Mouse (Mus musculus) common myeloid progenitor, adult 5-6 weeks (primary cell): ENCODE results near the gene Fam20a. TPM values are rescaled to one million over a fixed set of nuclear protein-coding genes. Genes with fewer than 3 reads are reported as not detected.
A peak's percentile ranks its signal among the peaks of the same experiment; 100 is the strongest.

Experiments used
- ATAC-seq: replicated peaks from 2 replicates; pipeline ENCODE4 v1.8.0; 2016; ENCODE audit warnings: low read depth, mild to moderate bottlenecking, moderate TSS enrichment, inconsistent platforms; ENCODE audit not compliant: poor library complexity, severe bottlenecking
- total RNA-seq: library from RNA; stranded (forward); fragments of 200-1000, 187-1606 nt; gene quantifications from 2 replicates; pipeline ENCODE4 v1.2.3, GENCODE M21; 2017

Gene Fam20a
- total RNA-seq, 1 experiment from 2014 or later, result not detected

DNA sequence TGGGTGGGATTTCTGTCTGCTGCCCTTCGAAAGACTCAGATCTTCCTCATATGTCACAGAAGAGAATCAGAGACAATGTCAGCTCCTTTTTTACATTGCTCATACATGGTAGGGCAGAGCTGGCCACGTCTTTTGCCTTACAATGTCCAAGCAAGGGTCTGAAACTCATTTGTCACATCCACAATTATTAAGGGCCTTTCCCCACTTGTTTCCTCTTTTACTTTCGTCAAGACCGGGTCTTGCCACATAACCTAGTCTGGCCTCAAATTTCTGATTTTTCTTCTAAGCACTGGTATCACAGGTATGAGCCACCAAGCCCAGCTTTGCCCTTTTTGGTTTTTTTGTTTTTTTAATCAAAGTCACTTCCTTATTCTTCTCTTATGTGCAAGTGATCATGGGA lies 25.6 kb downstream of the Fam20a start:
- ATAC-seq, result peak; percentile 29

DNA sequence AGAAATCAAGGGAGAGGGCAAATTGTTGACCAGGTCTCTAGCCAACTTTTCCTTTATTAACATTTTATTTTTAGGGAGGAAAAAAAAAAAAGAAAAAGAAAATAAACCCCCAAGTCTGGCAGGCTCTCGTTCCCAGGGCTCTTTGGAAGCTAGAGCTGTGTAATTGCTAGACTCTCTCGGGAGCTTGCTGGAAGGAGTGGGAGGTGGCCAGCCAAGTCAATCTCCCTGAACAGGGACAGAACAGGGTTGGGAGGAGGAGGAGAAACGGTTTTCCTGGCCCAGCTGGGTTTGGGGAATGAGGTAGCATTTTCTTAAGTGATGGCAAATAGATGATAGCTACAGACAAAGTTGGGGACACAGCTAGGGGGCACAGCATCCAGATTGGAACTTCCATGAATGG lies 29.3 kb downstream of the Fam20a start:
- ATAC-seq, result no peak

DNA sequence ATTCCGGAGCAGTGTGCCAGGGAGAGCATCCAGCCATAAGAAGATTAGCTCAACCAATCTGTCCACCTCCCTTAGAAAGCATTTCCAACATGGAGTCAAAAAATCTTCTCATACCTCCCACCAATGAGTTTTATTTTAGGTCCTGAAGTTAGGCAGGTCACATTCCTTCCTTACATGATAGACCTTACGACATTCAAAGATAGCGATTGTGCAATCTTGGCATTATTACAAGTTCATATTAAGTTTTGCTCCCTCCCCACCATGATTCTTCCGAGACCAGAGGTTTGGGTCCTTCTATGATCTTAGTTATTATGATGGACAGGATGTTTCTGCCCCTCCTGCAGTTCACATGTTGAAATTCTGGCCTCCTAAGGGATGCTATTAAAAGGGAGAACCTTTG lies 32.5 kb downstream of the Fam20a start:
- no peak for ATAC-seq

DNA sequence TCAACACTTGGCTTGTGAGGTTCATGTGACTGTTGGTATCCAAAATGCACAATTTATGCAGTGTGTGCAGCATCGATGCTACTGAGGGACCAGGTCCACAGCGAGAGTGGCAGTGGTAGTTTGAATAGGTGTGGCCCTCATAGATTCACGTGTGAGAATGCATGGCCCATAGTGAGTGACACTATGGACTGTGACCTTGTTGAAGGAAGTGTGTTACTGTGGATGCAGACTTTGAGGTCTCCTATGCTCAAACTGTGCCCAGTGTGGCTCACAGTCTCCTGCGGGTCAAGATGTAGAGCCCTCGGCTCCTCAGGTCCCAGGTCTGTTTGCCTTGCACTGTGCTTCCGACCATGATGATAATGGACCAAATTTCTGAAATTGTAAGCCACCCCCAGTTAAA lies 39.9 kb downstream of the Fam20a start:
- ATAC-seq, result no peak

DNA sequence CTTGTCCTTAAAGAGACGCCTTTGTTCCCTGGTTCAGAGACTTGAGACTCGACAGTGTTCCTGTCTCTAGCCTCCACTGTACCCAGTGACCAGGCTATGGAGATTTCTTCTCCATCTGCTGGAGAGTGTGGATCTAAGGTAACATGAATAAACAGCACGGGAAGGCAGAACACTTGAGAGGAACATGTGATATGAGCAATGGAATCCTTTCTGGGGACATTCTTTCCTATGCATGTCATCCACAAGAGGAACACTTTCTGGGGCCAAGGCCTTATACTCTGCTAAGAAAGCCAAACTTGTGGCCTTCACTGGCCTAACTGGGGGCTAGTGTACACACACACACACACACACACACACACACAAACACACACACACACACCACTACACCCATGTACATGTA lies 40.5 kb downstream of the Fam20a start:
- no peak for ATAC-seq

DNA sequence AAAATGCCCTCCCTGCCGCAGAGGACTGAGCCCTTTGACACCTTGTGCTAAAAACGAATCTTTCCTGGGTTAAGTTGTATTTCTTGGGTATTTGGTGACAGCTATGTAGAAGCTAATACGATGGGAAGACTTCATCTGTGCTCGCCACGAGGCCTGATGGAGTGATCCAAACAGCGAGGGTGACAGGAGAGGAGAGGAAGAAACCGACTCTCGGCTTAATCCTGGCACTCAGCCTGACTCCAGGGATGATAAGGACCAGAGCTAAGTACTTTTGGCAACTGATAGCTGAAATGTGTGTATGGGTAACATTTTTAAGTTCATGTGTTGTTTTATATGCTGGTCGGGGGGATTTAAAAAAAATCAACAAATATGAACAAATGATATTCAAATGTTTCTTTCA lies 41.1 kb downstream of the Fam20a start:
- no peak for ATAC-seq

DNA sequence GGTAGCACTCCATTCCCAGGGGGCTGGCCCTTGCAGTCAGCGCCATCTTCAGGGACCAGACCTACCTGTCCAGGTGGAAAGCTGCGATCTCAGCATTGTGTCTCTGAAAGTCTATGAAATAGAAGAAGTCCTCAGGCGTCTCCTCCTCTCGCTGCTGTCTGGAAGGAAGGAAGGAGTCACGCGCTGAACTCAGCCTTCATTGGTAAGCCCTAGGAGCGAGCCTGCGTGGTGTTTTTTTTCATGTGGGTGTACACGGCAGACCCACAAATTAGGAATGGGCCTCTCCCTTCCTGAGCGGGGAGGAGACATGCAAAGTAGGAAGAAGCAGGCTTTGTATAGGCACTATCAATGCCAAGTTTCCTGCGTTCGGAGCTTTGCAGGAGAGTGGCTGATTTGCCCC lies 43.8 kb downstream of the Fam20a start:
- 0 out of 2 replicates have a peak, but pooled peaks have one; percentile 28 for ATAC-seq

DNA sequence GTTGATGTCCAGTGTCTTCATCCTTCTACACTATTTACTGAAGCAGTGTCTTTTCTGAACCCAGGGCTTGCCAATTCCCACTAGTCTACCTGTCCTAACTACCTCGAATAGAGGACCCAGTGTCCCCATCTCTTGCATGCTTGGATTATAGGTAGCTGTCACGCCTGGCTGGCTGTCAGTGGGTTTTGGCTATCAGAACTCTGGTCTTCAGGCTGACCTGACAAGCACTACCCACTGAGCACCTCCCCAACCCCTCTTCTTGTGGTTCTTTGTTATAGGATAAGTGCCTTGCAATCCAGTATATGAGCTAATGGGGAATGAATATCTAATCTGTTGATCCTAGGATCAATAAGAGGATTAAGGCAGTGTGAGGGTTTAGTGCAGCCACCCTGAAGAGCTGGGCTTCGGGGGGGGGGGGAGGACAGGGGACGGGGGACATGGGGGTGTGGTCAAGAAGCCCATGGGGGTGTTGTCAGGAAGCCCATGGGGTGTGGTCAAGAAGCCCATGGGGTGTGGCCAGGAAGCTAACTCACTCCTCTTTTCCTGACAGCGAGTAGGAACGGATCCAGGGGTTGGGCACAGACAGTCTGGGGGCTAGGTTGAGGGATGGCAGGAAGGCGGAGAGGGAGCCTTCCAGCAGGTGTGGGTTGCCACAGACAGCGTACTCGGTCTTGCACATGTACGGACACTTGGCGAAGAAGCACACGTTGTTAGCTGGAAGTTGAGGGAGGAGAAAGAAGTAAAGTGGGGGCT lies 45.3 kb downstream of the Fam20a start:
- no peak for ATAC-seq

DNA sequence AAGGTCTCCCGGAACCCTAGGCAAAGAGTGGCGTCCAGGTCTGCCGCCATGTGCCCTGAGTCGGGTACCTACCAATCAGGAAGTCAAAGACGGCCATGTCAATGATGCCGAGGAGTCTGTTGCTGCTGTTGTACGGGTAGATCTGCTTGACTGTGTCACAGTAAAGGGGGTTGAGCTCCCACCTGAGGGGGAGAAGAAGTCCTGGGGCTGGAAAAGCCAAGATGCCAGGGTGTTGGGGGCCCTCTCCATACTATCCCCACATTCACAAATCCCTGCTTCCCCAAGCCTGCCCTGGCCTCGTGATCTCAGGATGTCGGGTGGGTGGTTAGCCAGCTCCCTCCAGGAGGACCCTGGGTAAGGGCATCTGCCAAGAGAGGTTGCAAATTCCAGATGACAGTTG lies 46.3 kb downstream of the Fam20a start:
- no peak for ATAC-seq

DNA sequence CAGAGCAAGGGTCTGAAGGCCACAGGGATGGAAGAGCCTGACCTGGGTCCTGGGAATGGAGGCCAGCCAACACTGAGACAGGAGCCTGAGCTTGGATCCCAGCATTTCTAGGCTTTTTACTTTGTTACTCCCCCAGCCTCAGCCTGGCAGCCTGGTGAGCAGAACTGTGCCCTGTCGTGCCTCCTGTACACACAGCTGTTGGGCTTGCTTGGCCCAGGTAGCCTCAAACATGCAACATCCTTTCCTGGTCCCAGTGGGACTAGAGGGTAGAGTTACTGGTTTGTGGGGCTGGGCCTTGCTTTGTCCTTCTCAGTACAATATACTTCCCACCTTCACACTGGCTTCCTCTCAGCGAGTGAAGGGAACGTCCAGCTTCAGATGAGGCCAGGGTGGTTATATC lies 46.9 kb downstream of the Fam20a start:
- ATAC-seq, result no peak

DNA sequence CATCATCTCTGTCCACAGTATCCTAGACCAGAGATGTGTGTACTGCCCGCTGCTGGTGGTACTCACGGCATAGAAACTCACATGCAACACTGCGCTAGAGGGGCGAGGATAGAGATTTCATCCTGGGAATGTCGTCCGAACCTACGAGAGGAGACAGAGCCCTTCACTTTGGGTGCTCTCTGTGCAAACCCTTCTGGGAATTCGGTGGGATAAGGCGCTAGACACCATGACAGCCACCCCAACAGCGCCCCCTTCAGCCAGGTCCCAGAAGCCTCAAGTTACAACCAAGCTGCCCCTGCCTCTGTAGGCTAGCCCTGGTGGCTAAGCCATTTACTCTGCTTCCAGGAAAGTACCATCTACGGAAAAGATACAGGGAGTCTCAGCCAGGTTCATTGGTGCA lies 47.5 kb downstream of the Fam20a start:
- no peak for ATAC-seq

DNA sequence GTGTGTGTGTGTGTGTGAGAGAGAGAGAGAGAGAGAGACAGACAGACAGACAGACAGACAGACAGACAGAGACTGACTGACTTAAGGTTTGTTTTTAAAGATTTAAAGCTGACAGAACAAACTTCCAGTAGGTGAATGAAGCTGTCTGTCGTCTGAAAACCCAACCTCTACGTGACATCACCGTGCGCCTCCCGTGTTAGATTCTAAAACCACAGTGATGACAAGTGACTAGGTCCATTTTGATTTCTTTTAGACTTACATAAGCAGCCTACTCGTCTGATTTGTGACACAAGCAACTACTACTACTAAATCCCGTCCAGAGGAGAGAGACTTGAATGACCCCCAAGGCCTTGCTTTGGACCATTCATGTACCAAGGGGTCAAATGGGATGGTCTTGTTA lies 48.3 kb downstream of the Fam20a start:
- ATAC-seq, result no peak

DNA sequence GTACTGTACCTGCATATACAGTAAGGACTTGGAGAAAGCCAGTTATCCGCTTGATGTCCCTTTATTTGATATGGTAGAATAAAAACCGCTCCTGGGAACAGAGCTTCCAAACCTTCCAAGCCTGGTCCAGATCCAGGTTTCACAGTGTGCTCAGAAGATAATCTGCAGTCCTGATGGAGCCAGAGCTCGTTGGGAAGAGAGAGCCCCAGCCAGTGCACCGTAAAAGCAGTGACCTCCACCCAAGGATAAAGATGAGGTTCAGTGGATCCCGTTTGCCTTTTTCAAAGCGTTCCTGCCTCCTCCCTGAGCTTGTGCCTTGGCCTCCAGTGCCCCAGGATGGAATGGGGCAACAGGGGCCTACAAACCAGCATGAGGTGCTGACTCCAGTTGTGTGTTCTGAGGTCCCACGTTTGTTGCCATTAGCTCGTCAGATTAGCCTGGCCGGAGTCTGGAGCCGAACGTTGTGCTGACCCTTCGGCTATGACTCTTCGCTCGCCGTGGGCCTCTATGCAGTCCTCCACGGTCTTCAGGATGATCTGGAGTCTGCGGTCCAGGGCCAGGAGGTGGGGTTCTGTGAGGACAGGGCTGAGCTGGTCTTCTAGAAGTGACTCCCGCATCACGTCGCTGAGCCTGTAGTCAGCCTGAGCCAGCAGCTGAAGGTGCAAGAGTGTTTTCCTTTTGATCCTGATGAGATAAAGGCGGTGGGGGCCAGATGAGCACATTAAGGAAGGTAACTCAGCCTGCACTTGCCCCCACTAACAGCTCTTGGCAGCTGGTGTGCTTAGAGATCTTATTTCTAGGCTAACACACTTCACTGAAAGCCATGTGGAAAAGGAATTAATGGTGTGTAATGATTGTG lies 49.0 kb downstream of the Fam20a start:
- ATAC-seq, result no peak

DNA sequence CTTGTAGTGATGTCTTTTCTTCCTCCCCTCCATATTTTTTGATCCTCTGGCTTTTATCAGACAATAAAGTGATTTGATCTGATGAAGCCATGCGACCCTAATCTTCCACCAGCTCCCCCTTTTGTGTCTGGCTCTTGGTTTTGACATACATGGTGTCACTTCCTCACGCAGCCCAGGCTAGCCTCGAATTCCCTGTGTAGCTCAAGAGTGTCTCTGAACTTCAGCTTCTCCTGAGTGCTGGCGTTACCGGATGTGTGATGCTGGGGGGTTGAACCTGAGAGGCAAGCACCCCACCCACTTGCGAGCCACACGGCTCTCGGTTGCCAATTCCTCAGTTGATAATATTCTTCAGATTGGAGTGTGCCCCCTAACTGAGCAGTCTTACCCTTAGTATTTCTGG lies 49.7 kb downstream of the Fam20a start:
- ATAC-seq, result no peak

DNA sequence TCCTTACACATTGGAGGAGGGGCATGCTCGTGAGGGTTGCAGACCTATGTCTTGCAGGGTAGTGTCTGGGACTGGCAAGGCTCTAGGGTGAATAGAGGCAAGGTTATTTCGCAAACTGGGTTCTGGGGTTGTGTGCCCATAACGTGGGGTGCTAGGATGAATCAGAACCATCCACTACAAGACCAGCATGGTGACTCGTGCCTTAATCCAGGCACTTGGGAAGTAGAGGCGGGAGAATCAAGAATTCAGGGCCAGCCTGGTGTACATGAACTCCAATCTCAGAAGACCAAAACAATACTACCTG lies 50.1 kb downstream of the Fam20a start:
- no peak for ATAC-seq

DNA sequence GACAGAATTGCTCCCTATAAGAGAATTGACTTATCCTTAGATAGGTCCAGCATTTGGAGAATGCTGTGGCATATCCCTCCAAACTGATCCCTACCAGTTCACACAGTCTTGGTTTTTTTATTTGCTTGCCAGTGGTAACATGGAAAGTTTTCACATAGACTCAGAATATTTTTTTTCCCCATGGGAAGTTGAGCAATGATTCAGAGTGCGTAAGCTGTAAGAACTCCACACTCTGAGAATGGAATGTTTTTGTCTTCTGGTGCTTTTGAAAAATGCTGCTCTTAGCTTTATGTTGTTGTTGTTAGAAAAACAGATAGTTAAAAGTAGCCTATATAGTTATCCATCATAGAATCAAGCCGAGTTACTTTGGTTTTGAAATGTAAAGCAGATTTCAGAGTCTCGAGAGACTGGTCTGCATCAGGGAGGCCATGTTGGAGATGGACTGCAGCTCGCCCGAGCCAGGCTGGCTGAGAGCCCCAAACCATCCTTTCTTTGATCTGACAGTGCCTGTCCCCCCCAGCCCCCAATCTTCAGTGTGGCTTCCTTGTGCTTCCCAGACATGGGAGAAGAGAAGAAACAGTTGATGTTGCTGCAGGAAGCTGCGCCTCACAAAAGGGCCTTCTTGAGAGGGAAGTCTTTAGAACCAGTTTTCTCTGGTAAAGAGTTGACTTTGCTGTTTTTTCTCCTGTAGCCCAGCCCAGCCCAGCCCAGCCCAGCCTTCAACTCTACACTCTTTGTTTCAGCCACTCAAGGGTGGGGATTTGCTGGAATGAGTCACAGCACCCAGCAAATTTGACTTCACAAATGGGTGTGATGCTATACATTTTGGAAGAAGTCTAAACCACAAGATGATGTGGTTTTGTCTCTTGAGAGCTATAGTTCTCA lies 50.7 kb downstream of the Fam20a start:
- ATAC-seq, result no peak

DNA sequence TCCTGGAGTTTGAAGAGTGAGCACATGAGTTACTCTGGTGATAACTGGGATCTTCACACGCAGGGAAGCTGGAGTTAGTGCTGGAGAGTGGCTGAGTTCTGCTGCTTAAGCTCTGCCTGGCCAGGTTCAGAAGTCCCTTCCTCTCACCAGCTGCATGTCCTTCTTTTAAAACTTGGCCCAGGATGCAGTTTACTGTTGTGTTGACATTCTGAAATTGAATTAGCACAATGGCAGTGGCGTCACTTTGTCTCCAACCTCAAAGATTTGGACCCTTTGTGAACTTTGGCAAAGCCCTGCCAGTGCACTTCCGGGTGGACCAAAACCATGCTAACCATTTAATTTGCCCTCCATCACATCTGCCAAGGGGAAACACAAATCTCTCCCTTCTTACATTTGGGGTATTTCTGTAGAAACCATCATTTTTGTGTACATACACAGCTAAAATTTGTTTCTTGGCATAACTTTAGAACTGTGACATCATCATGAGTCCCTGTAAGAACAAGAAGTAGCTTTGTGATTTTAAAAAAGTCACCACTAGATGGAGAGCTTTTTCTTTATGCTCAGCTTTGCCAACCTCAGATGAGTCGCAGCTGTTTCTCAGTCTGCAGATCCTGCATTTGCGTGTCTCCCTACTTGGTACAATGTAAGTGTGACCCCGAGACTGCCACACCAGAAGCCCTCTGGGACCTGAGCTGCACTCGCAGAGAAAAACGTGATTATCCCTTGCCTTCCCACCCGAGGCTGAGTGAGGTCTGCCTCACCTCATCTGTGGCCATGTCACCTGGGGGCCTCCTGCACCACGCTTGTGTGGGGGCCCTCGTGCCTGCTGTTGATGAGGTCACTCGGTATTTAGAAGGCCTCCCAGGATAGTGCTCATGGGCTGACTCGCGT lies 51.8 kb downstream of the Fam20a start:
- peak; percentile 57 for ATAC-seq

DNA sequence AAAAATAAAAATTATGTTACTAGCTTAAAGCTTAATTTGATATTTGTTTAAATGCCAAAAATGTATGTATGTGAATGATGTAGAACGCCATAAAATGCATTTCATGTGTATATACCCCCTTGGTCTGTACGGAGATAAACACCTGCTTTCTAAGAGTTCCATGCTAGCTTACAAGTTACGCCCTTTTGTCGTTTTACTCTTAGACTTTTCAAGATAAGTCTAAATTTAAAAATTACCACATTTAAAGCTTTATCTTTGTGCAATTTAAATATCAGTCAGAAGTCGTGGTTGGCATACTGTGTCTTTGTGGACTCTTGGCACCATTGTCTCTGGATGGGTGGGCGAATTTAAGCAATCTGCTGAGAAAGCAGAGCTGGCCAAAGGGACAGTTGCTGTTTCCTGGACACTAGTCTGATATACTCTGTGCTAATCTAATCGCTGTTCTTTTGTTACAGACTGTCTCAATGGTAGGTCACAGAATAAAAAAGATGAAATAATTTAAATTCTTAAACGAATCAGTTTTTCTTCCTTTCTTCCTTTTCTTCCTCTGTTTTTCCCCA lies 52.9 kb downstream of the Fam20a start:
- ATAC-seq, result no peak

DNA sequence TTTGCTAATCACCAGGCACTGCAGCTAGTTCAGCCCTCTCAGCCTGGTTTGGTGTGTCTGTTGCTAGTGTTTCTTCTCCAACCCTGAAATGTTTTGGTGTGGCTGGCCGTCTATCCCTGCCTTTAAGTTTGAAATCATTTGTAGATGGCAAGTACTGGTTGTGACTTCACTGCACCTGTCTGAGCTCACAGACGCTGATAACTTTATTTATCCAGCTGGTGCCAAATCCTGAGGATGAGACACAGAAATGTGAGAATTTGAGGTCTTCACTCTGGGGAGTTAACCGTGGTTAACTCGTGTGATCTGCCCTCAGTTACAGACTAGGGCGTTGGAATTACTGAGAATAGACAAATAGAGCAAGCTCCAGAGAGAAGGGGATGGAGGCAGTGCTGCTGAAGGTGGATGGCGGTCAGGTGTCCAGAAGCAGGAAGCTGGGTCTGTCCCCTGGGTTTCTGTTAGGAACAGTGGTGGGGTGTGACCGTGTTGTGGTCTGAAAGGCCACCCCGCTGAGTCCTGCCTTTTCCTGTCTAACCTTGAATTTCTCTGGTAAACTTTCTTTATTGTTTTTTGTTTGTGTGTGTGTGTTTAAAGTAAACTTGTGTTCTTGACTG lies 53.9 kb downstream of the Fam20a start:
- ATAC-seq, result no peak
